23 mouse cellular contexts compared by ENCODE assay signal in the genomic region with DNA sequence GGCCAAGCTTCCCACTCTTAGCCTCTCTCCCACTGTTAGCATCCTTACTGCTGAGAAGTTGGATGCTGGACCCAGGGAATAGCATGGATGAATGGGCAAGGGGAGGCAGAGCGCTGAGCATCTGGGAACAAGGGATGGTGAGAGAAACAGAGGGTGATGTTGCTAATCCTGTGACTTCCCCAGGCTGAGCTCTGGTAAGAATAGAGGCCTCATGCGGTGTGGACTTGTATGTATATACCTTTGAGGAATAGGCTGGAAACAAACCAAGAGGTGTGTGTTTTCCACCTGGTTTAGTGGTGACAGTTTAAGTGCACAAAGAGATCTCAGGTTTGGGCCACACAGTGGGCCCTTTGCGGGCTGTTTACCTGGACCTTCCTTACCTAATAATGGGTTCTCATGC.
DNase-seq lines count a peak whose midpoint lies in the region; ATAC-seq lines count a peak whose summit lies in the region.
"Had no signal": no experiment of that assay in that cellular context is flagged by ENCODE, and none has a peak within 500 bp of the region (broad histone marks: within the 10 kb centered on the region; RNA-seq: fewer than 3 reads in every experiment).

No protein-coding gene starts in this region.

- H3K4me3 ChIP-seq in kidney, embryonic 16.5 days (ENCODE audit: low read length): no peak overlapping the region
- no peak overlapping the region for H3K4me3 ChIP-seq in midbrain, embryonic 11.5 days (ENCODE audit: low read depth, low read length)
- H3K4me3 ChIP-seq in midbrain, embryonic 15.5 days: no peak overlapping the region
- H3K4me3 ChIP-seq: embryonic facial prominence, embryonic 10.5 days; embryonic facial prominence, embryonic 12.5 days; forebrain, embryonic 13.5 days had no signal

- no peaks in the 10 kb centered on the region for H3K27me3 ChIP-seq in kidney, embryonic 16.5 days (ENCODE audit: insufficient read depth, low read length)
- no peaks in the 10 kb centered on the region for H3K27me3 ChIP-seq in midbrain, embryonic 11.5 days (ENCODE audit: control insufficient read depth, insufficient read depth, low read length)
- H3K27me3 ChIP-seq in midbrain, embryonic 15.5 days (replicated peaks): no peaks in the 10 kb centered on the region
- H3K27me3 ChIP-seq: CH12.LX; embryonic facial prominence, embryonic 12.5 days; forebrain, embryonic 13.5 days; Patski had no signal

- no peak for DNase-seq in frontal cortex, postnatal 14 days (ENCODE audit: low spot score in 2 of 2)
- DNase-seq in heart, adult 11 months: peak; percentile 60
- no peak for DNase-seq in heart, adult 18-20 months
- no peak for DNase-seq in kidney, adult 18-20 months
- DNase-seq in midbrain, embryonic 11.5 days (ENCODE audit: low spot score, missing footprints): peak; percentile 72
- DNase-seq: adrenal gland, adult 8-10 months; B cell, adult 2 months; cerebellum, adult 11-12 months; cerebellum, adult 2 months; cerebellum, adult 9-10 months; cerebellum, postnatal 10 days; cerebellum, postnatal 25 days had no signal

- H3K9me3 ChIP-seq in kidney, embryonic 16.5 days (ENCODE audit: low read length): no peaks in the 10 kb centered on the region
- H3K9me3 ChIP-seq in midbrain, embryonic 11.5 days (ENCODE audit: control insufficient read depth, low read length): no peaks in the 10 kb centered on the region
- H3K9me3 ChIP-seq in midbrain, embryonic 15.5 days: no peaks in the 10 kb centered on the region
- H3K9me3 ChIP-seq: embryonic facial prominence, embryonic 10.5 days; embryonic facial prominence, embryonic 12.5 days; forebrain, embryonic 13.5 days had no signal

- 0 out of 2 replicates have a peak, but pooled peaks have one; percentile 12 for ATAC-seq in frontal cortex, adult (ENCODE audit: low TSS enrichment)
- ATAC-seq in kidney, embryonic 16.5 days (ENCODE audit: low FRiP score, low TSS enrichment): no peak
- ATAC-seq in midbrain, embryonic 11.5 days (ENCODE audit: low FRiP score): no peak
- no peak for ATAC-seq in midbrain, embryonic 15.5 days (replicated peaks)
- ATAC-seq: activated CD4-positive, CD25-positive, alpha-beta regulatory T cell, adult 4 months; CD4-positive, CD25-positive, alpha-beta regulatory T cell, adult 4 months; forebrain, embryonic 13.5 days had no signal

- no peak overlapping the region for H3K4me2 ChIP-seq in kidney, embryonic 16.5 days (replicated peaks; ENCODE audit: low read depth, low read length)
- no peak overlapping the region for H3K4me2 ChIP-seq in midbrain, embryonic 11.5 days
- no peak overlapping the region for H3K4me2 ChIP-seq in midbrain, embryonic 15.5 days
- H3K4me2 ChIP-seq: embryonic facial prominence, embryonic 12.5 days; forebrain, embryonic 13.5 days had no signal

- H3K36me3 ChIP-seq in kidney, embryonic 16.5 days (ENCODE audit: insufficient read depth, low read length): no peaks in the 10 kb centered on the region
- no peaks in the 10 kb centered on the region for H3K36me3 ChIP-seq in midbrain, embryonic 11.5 days (ENCODE audit: control insufficient read depth, insufficient read depth, low read length)
- 0 out of 2 replicates have a peak, but pooled peaks cover 10% of the 10 kb centered on the region for H3K36me3 ChIP-seq in midbrain, embryonic 15.5 days (replicated peaks)
- H3K36me3 ChIP-seq: G1E had no signal

- peaks cover 5% of the 10 kb centered on the region for H3K4me1 ChIP-seq in kidney, embryonic 16.5 days (ENCODE audit: insufficient read depth, low read length)
- H3K4me1 ChIP-seq in midbrain, embryonic 11.5 days (ENCODE audit: control insufficient read depth, insufficient read depth, low read length): no peaks in the 10 kb centered on the region
- H3K4me1 ChIP-seq in midbrain, embryonic 15.5 days: no peaks in the 10 kb centered on the region
- H3K4me1 ChIP-seq: forebrain, embryonic 13.5 days had no signal

- no peak overlapping the region for H3K9ac ChIP-seq in kidney, embryonic 16.5 days (replicated peaks; ENCODE audit: low read length)
- no peak overlapping the region for H3K9ac ChIP-seq in midbrain, embryonic 11.5 days (ENCODE audit: low read length)
- H3K9ac ChIP-seq in midbrain, embryonic 15.5 days: no peak overlapping the region
- H3K9ac ChIP-seq: embryonic facial prominence, embryonic 12.5 days; forebrain, embryonic 13.5 days had no signal

- peak overlapping the region; percentile 6; the same call in 1 of the 2 replicates for H3K27ac ChIP-seq in kidney, embryonic 16.5 days (ENCODE audit: low read length)
- H3K27ac ChIP-seq in midbrain, embryonic 11.5 days (ENCODE audit: low read depth, low read length): no peak overlapping the region
- H3K27ac ChIP-seq in midbrain, embryonic 15.5 days: no peak overlapping the region
- H3K27ac ChIP-seq: embryonic facial prominence, embryonic 10.5 days; embryonic facial prominence, embryonic 12.5 days; forebrain, embryonic 13.5 days had no signal

- 74% methylated on average over 3 of the region's 3 CpGs for WGBS in kidney, embryonic 16.5 days
- WGBS in midbrain, embryonic 11.5 days: 63% methylated on average over 3 of the region's 3 CpGs
- WGBS in midbrain, embryonic 15.5 days: 74% methylated on average over 3 of the region's 3 CpGs

Comparison
In these comparisons a context has a peak if more than half of its experiments do, and no peak if none do; other contexts are left out.
1. DNase-seq: peak in heart, adult 11 months (single experiment) and midbrain, embryonic 11.5 days (single experiment); none in frontal cortex, postnatal 14 days (0 of 2), heart, adult 18-20 months (0 of 2) and kidney, adult 18-20 months (single experiment).